Comparison of ENCODE assay signal across 8 mouse cellular contexts in the genomic region with DNA sequence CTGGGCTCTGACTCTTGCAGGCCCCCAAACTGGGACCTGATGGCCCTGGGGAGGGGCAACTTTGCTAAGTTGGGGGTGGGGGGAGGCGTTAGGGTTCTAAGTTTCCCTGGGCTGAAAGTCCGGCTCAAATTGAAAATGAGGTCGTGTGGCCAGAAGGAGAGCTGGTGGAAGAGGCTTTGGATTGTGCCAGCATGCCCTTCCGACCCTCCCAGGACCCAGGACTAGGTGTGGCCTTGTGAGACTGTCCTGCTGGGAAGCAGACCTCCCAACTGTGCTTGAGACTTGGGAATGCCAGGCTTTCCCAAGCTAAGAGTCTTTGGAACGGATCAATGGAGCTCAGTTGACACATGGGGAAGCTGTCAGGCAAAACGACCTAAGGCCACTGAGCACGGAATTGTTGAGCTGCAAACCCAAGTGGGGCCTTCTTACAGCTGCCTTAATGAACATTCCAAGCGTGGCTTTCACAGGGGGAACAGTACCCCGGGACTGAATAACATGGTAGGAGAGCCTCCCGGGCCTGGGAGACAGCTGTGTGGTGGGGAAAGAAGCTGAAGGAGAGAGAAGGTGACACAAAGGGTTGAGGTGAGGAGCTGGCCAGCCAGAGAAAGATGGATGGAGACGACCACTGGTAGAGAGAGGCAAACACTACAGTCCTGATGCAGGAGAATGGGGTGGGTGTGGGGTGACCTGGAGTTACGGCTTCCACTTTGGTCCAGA. TPM values are rescaled to one million over a fixed set of nuclear protein-coding genes. Genes with fewer than 3 reads are reported as not detected.
A peak's percentile ranks its signal among the peaks of the same experiment; 100 is the strongest.
DNase-seq lines count a peak whose midpoint lies in the region; ATAC-seq lines count a peak whose summit lies in the region.

No protein-coding gene starts in this region.

- DNase-seq in heart, adult 11 months: peak; percentile 91
- no peak for DNase-seq in heart, adult 8-10 months (ENCODE audit: low spot score)
- no peak for DNase-seq in right cerebral cortex, postnatal 4 days
- no peak for DNase-seq in frontal cortex, postnatal 14 days (ENCODE audit: low spot score in 2 of 2)

- peak overlapping the region; percentile 47 for H3K4me3 ChIP-seq in forebrain, embryonic 13.5 days
- H3K4me3 ChIP-seq in kidney, embryonic 15.5 days (replicated peaks): peak overlapping the region; percentile 57
- H3K4me3 ChIP-seq in midbrain, embryonic 16.5 days (ENCODE audit: low read depth, low read length): peak overlapping the region; percentile 49

- 0 out of 2 replicates have a peak overlapping the region, but pooled peaks have one; percentile 71 for H3K9ac ChIP-seq in forebrain, embryonic 13.5 days
- H3K9ac ChIP-seq in kidney, embryonic 15.5 days: 0 out of 2 replicates have a peak overlapping the region, but pooled peaks have one; percentile 63
- H3K9ac ChIP-seq in midbrain, embryonic 16.5 days (ENCODE audit: low read depth, low read length): no peak overlapping the region

- no peak overlapping the region for H3K27ac ChIP-seq in forebrain, embryonic 13.5 days
- peak overlapping the region; percentile 94 for H3K27ac ChIP-seq in kidney, embryonic 15.5 days
- no peak overlapping the region for H3K27ac ChIP-seq in midbrain, embryonic 16.5 days (ENCODE audit: low read length)

- H3K36me3 ChIP-seq in forebrain, embryonic 13.5 days (ENCODE audit: poor library complexity, severe bottlenecking): peaks cover 29% of the 10 kb centered on the region
- peaks cover 18% of the 10 kb centered on the region for H3K36me3 ChIP-seq in kidney, embryonic 15.5 days
- H3K36me3 ChIP-seq in midbrain, embryonic 16.5 days (ENCODE audit: control insufficient read depth, insufficient read depth, low read length): peaks cover 8% of the 10 kb centered on the region

- WGBS in forebrain, embryonic 13.5 days: 34% methylated on average over 12 of the region's 12 CpGs
- WGBS in kidney, embryonic 15.5 days: 31% methylated on average over 12 of the region's 12 CpGs
- WGBS in midbrain, embryonic 16.5 days: 30% methylated on average over 12 of the region's 12 CpGs

- H3K4me1 ChIP-seq in forebrain, embryonic 13.5 days: peaks cover 28% of the 10 kb centered on the region
- peaks cover 64% of the 10 kb centered on the region for H3K4me1 ChIP-seq in kidney, embryonic 15.5 days
- peaks cover 11% of the 10 kb centered on the region; the same call in 1 of the 2 replicates for H3K4me1 ChIP-seq in midbrain, embryonic 16.5 days (ENCODE audit: control insufficient read depth, insufficient read depth, low read length)

- H3K4me2 ChIP-seq in forebrain, embryonic 13.5 days: peak overlapping the region; percentile 98
- peak overlapping the region; percentile 99 for H3K4me2 ChIP-seq in kidney, embryonic 15.5 days
- H3K4me2 ChIP-seq in midbrain, embryonic 16.5 days (ENCODE audit: low read length): peak overlapping the region; percentile 99

- ATAC-seq in forebrain, embryonic 13.5 days: peak; percentile 39; the same call in 1 of the 2 replicates
- ATAC-seq in kidney, embryonic 15.5 days (replicated peaks; ENCODE audit: low FRiP score): peak; percentile 27
- no peak for ATAC-seq in midbrain, embryonic 16.5 days
- no peak for ATAC-seq in megakaryocyte-erythroid progenitor cell, adult 5-6 weeks (replicated peaks; ENCODE audit: low FRiP score, low TSS enrichment, poor library complexity, severe bottlenecking)

- peaks cover 15% of the 10 kb centered on the region for H3K27me3 ChIP-seq in forebrain, embryonic 13.5 days
- 0 out of 2 replicates have a peak, but pooled peaks cover 3% of the 10 kb centered on the region for H3K27me3 ChIP-seq in kidney, embryonic 15.5 days
- peaks cover 12% of the 10 kb centered on the region for H3K27me3 ChIP-seq in midbrain, embryonic 16.5 days (ENCODE audit: control insufficient read depth, insufficient read depth, low read depth, low read length)

- no peaks in the 10 kb centered on the region for H3K9me3 ChIP-seq in forebrain, embryonic 13.5 days (replicated peaks)
- H3K9me3 ChIP-seq in kidney, embryonic 15.5 days (replicated peaks): no peaks in the 10 kb centered on the region
- no peaks in the 10 kb centered on the region for H3K9me3 ChIP-seq in midbrain, embryonic 16.5 days (replicated peaks; ENCODE audit: control insufficient read depth, low read length, poor library complexity, severe bottlenecking)

RNA-seq across cellular contexts. Expression of a gene that starts 11.7 kb away (rescaled TPM):
- 10 to 100 TPM in 2 of 4 experiments, 1 to 10 TPM in 2; 5.7 to 11.1 (median 9.9) TPM for total RNA-seq in heart, adult 8-10 months (2022)
- 1.2 and 1.3 TPM in 2 replicates for polyA plus RNA-seq in forebrain, embryonic 13.5 days (2015; fragmentation: Nextera tagmentation; extraction: Ambion mirVana)
- polyA plus RNA-seq in kidney, embryonic 15.5 days (2015; fragmentation: Nextera tagmentation; extraction: Ambion mirVana): 3.8 and 4.4 TPM in 2 replicates
- polyA plus RNA-seq in midbrain, embryonic 16.5 days (2015; fragmentation: Nextera tagmentation; extraction: Ambion mirVana): 0.85 and 0.86 TPM in 2 replicates
- 2.7 TPM in 1 of 2 replicates, not detected in the other for total RNA-seq in megakaryocyte-erythroid progenitor cell, adult 5-6 weeks (2014; fragmentation: Nextera tagmentation)
- total RNA-seq in megakaryocyte-erythroid progenitor cell, adult 5-6 weeks (2017): 6.7 and 8.8 TPM in 2 replicates

RNA-seq across cellular contexts. Expression of a gene that starts 29.9 kb away (rescaled TPM):
- total RNA-seq in heart, adult 8-10 months (2022): 10 to 100 TPM; 11.6 to 15.6 (median 13.4) TPM
- polyA plus RNA-seq in forebrain, embryonic 13.5 days (2015; fragmentation: Nextera tagmentation; extraction: Ambion mirVana): 24.9 and 29.6 TPM in 2 replicates
- polyA plus RNA-seq in kidney, embryonic 15.5 days (2015; fragmentation: Nextera tagmentation; extraction: Ambion mirVana): 16.9 and 17.7 TPM in 2 replicates
- 29.8 and 35.3 TPM in 2 replicates for polyA plus RNA-seq in midbrain, embryonic 16.5 days (2015; fragmentation: Nextera tagmentation; extraction: Ambion mirVana)
- total RNA-seq in megakaryocyte-erythroid progenitor cell, adult 5-6 weeks (2014; fragmentation: Nextera tagmentation): 26.7 and 34.4 TPM in 2 replicates
- 8.0 and 12.4 TPM in 2 replicates for total RNA-seq in megakaryocyte-erythroid progenitor cell, adult 5-6 weeks (2017)

RNA-seq across cellular contexts. Expression of a gene that starts 45.2 kb away (rescaled TPM):
- 10 to 100 TPM; 34.6 to 46.1 (median 39.0) TPM for total RNA-seq in heart, adult 8-10 months (2022)
- polyA plus RNA-seq in forebrain, embryonic 13.5 days (2015; fragmentation: Nextera tagmentation; extraction: Ambion mirVana): 29.4 and 31.3 TPM in 2 replicates
- polyA plus RNA-seq in kidney, embryonic 15.5 days (2015; fragmentation: Nextera tagmentation; extraction: Ambion mirVana): 67.7 and 75.5 TPM in 2 replicates
- polyA plus RNA-seq in midbrain, embryonic 16.5 days (2015; fragmentation: Nextera tagmentation; extraction: Ambion mirVana): 42.5 and 43.2 TPM in 2 replicates
- 8.3 and 9.2 TPM in 2 replicates for total RNA-seq in megakaryocyte-erythroid progenitor cell, adult 5-6 weeks (2014; fragmentation: Nextera tagmentation)
- total RNA-seq in megakaryocyte-erythroid progenitor cell, adult 5-6 weeks (2017): 1.8 and 5.0 TPM in 2 replicates

Comparison
In these comparisons a context has a peak if more than half of its experiments do, and no peak if none do; other contexts are left out.
1. ATAC-seq: peak in forebrain, embryonic 13.5 days (single experiment) and kidney, embryonic 15.5 days (single experiment); none in midbrain, embryonic 16.5 days (single experiment) and megakaryocyte-erythroid progenitor cell, adult 5-6 weeks (single experiment).
2. Peak in every context shown above with its lines, with median percentiles within 50 percentile points of each other: H3K4me2 ChIP-seq and H3K4me3 ChIP-seq.